Mouse (Mus musculus) ES-E14 (cell line): ENCODE measurements around the gene Miga2.

Experiments
- CHD2 ChIP-seq: IDR thresholded peaks from 2 replicates; pipeline ENCODE4 v1.6.1; 2014; ENCODE audit warnings: mild to moderate bottlenecking, low read depth, low read length, inconsistent platforms
- HCFC1 ChIP-seq: IDR thresholded peaks from 2 replicates; pipeline ENCODE4 v1.6.1; 2012; ENCODE audit warnings: low read length, inconsistent platforms, borderline replicate concordance; ENCODE audit not compliant: insufficient read depth
- MAFK ChIP-seq: IDR thresholded peaks from 2 replicates; pipeline ENCODE4 v1.6.1; 2014; ENCODE audit warnings: mild to moderate bottlenecking, low read depth, low read length, inconsistent platforms; ENCODE audit not compliant: insufficient read depth
- ZNF384 ChIP-seq: IDR thresholded peaks from 2 replicates; pipeline ENCODE4 v1.6.1; 2012; ENCODE audit warnings: low read depth, low read length, inconsistent platforms

DNA sequence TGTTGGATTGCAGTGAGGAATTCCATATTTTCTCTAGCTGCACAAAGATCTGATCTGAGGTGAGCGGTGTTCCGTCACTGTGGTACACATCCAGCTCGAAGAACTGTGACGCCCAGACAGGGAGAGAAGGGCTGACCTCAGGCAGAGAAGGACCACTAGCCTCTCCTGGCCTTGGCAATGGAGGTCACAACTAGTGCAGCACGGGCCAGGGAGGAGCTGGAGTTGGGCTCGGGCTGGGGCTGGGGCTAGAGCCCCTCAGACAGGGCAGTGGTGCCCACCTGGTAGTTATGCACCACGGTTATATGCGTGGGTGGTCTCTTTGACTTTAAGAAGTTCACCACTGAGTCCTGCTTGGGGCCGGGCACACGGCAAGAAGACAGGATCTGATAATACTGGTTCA, 43.7 kb downstream of the Miga2 start:
- TF ChIP-seq CHD2 (no peak), MAFK (no peak), HCFC1 (no peak), ZNF384 (no peak)
